Mouse (Mus musculus) hindbrain, embryonic 14.5 days (tissue): ENCODE results near the gene Olfr1238. TPM values are rescaled to one million over a fixed set of nuclear protein-coding genes. Genes with fewer than 3 reads are reported as not detected.

Experiments used
- ATAC-seq: fragments of 200-750 bp; cut with Nextera tagmentation; 2 replicates; pipeline ENCODE4 v1.8.0; 2017; ENCODE audit warnings: moderate number of reproducible peaks, mild to moderate bottlenecking, moderate TSS enrichment, moderate library complexity; ENCODE audit not compliant: low FRiP score
- DNase-seq: peaks from one replicate; pipeline ENCODE4 v3.0.0-alpha.2; 2015; ENCODE audit warnings: low spot score
- H3K27ac ChIP-seq: fragments of 300-500 bp; sonication (generic); 2 replicates; pipeline ENCODE4 v1.5.1; 2014; ENCODE audit warnings: mild to moderate bottlenecking, moderate library complexity
- H3K27me3 ChIP-seq: fragments of 300-500 bp; sonication (generic); 2 replicates; pipeline ENCODE4 v1.6.1; 2014; ENCODE audit warnings: mild to moderate bottlenecking, low read length, mixed read lengths; ENCODE audit not compliant: control insufficient read depth, insufficient read depth
- H3K36me3 ChIP-seq: fragments of 300-500 bp; sonication (generic); replicated peaks from 2 replicates; pipeline ENCODE4 v1.6.1; 2014; ENCODE audit not compliant: control insufficient read depth, insufficient read depth
- H3K4me1 ChIP-seq: fragments of 300-500 bp; sonication (generic); replicated peaks from 2 replicates; pipeline ENCODE4 v1.6.1; 2014; ENCODE audit warnings: antibody characterized with exemption, low read length, mixed read lengths; ENCODE audit not compliant: control insufficient read depth, insufficient read depth
- H3K4me2 ChIP-seq: fragments of 300-500 bp; sonication (generic); replicated peaks from 2 replicates; pipeline ENCODE4 v1.6.1; 2014; ENCODE audit warnings: mild to moderate bottlenecking, moderate library complexity
- H3K4me3 ChIP-seq: fragments of 300-500 bp; sonication (generic); replicated peaks from 2 replicates; pipeline ENCODE4 v1.5.1; 2014; ENCODE audit warnings: mild to moderate bottlenecking, low read length
- H3K9ac ChIP-seq: fragments of 300-500 bp; sonication (generic); 2 replicates; pipeline ENCODE4 v1.6.1; 2014
- H3K9me3 ChIP-seq: fragments of 300-500 bp; sonication (generic); 2 replicates; pipeline ENCODE4 v1.6.1; 2016; ENCODE audit warnings: low read length; ENCODE audit not compliant: control insufficient read depth
- WGBS: fragments of 180-500 bp; shearing (Covaris S2); extraction: QIAGEN DNeasy Blood & Tissue Kit; methylation state at CpG from one replicate; pipeline ENCODE4 v1.1.7; 2014; 5-methylcytosine and 5-hydroxymethylcytosine counted together
- polyA plus RNA-seq: library from polyadenylated mRNA; unstranded; fragments of >200 nt; fragmentation: Nextera tagmentation; extraction: Ambion mirVana; gene quantifications from 2 replicates; pipeline ENCODE4 v1.2.1, GENCODE M21; 2014

The Olfr1238 gene
- polyA plus RNA-seq = not detected in 2 replicates

- H3K9me3 ChIP-seq = no peaks in the 10 kb centered on the region
- H3K9ac ChIP-seq = no peak within 1 kb of the TSS
- no peak for ATAC-seq
- no peak within 1 kb of the TSS for H3K4me3 ChIP-seq
- no peak within 1 kb of the TSS for H3K27ac ChIP-seq
- no peak for DNase-seq
- 94% methylated on average over 2 of the region's 2 CpGs for WGBS
- H3K27me3 ChIP-seq = no peaks in the 10 kb centered on the region
- no peak within 1 kb of the TSS for H3K4me2 ChIP-seq
- no peaks in the 10 kb centered on the region for H3K36me3 ChIP-seq
- H3K4me1 ChIP-seq = no peaks in the 10 kb centered on the region
These were observed at the start of gene Olfr1238 for GRCm38 (mm10) chr2:89409576-89409975. Olfr1238 (minus strand) TSS chr2:89409676.

GRCm38 (mm10) chr2:89442900-89443299, 33.4 kb upstream of the Olfr1238 start, which contains the start of gene Olfr1240:
Olfr1240 (minus strand) TSS chr2:89443000.
- no peak for ATAC-seq
- Histone ChIP-seq H3K4me3 (no peak within 1 kb of the TSS), H3K4me2 (no peak within 1 kb of the TSS), H3K9ac (no peak within 1 kb of the TSS), H3K36me3 (no peaks in the 10 kb centered on the region), H3K27ac (no peak within 1 kb of the TSS), H3K27me3 (no peaks in the 10 kb centered on the region), H3K4me1 (no peaks in the 10 kb centered on the region), H3K9me3 (no peaks in the 10 kb centered on the region)
- WGBS = 92% methylated on average over 3 of the region's 3 CpGs
- DNase-seq = no peak

- DNase-seq = no peak
- no peaks in the 10 kb centered on the region for H3K4me1 ChIP-seq
- no peak within 1 kb of the TSS for H3K27ac ChIP-seq
- no peak within 1 kb of the TSS for H3K4me3 ChIP-seq
- H3K9me3 ChIP-seq = no peaks in the 10 kb centered on the region
- no peaks in the 10 kb centered on the region for H3K36me3 ChIP-seq
- no peak for ATAC-seq
- no peaks in the 10 kb centered on the region for H3K27me3 ChIP-seq
- 97% methylated on average over 2 of the region's 2 CpGs for WGBS
- H3K9ac ChIP-seq = no peak within 1 kb of the TSS
- no peak within 1 kb of the TSS for H3K4me2 ChIP-seq
These were observed 10.8 kb upstream of the Olfr1238 start, which contains the start of gene Olfr1239 for GRCm38 (mm10) chr2:89420307-89420706. Olfr1239 (minus strand) TSS chr2:89420407.

- no peak for DNase-seq
- no peak overlapping the region for H3K9ac ChIP-seq
- H3K27me3 ChIP-seq = no peaks in the 10 kb centered on the region
- 88% methylated on average over 1 of the region's 1 CpGs for WGBS
- no peak overlapping the region for H3K27ac ChIP-seq
- no peaks in the 10 kb centered on the region for H3K4me1 ChIP-seq
- no peak overlapping the region for H3K4me3 ChIP-seq
- no peaks in the 10 kb centered on the region for H3K9me3 ChIP-seq
- H3K4me2 ChIP-seq = no peak overlapping the region
- no peaks in the 10 kb centered on the region for H3K36me3 ChIP-seq
- no peak for ATAC-seq
These were observed 5.1 kb upstream of the Olfr1238 start for GRCm38 (mm10) chr2:89414557-89414956.

- Histone ChIP-seq H3K27me3 (no peaks in the 10 kb centered on the region), H3K36me3 (no peaks in the 10 kb centered on the region), H3K4me3 (no peak overlapping the region), H3K4me2 (no peak overlapping the region), H3K4me1 (no peaks in the 10 kb centered on the region), H3K9ac (no peak overlapping the region), H3K27ac (no peak overlapping the region), H3K9me3 (no peaks in the 10 kb centered on the region)
- no peak for DNase-seq
- 88% methylated on average over 1 of the region's 1 CpGs for WGBS
- no peak for ATAC-seq
These were observed 8.6 kb downstream of the Olfr1238 start for GRCm38 (mm10) chr2:89400882-89401281.

- no peak for DNase-seq
These were observed 44.7 kb downstream of the Olfr1238 start, which contains the start of gene Olfr1234 for GRCm38 (mm10) chr2:89364765-89365164. Olfr1234 (minus strand) TSS chr2:89364865.

More at GRCm38 (mm10) chr2:89364765-89365164, 44.7 kb downstream of the Olfr1238 start, which contains the start of gene Olfr1234:
- WGBS = 90% methylated on average over 4 of the region's 4 CpGs
- no peak within 1 kb of the TSS for H3K4me3 ChIP-seq
- H3K4me1 ChIP-seq = no peaks in the 10 kb centered on the region
- no peak within 1 kb of the TSS for H3K9ac ChIP-seq
- H3K9me3 ChIP-seq = no peaks in the 10 kb centered on the region
- H3K36me3 ChIP-seq = no peaks in the 10 kb centered on the region
- no peak within 1 kb of the TSS for H3K4me2 ChIP-seq
- H3K27ac ChIP-seq = no peak within 1 kb of the TSS
- ATAC-seq = no peak
- no peaks in the 10 kb centered on the region for H3K27me3 ChIP-seq

Other genes with a start within 250 kb of the Olfr1238 start
- not detected in 2 replicates for gene Olfr1224-ps1, start 245.6 kb downstream of the Olfr1238 start, polyA plus RNA-seq
- gene Olfr1225, start 235.0 kb downstream of the Olfr1238 start, polyA plus RNA-seq = not detected in 2 replicates
- gene Olfr1226, start 209.6 kb downstream of the Olfr1238 start, polyA plus RNA-seq = not detected in 2 replicates
- gene Olfr1228, start 155.6 kb downstream of the Olfr1238 start, polyA plus RNA-seq = not detected in 2 replicates
- gene Olfr1229, start 121.7 kb downstream of the Olfr1238 start, polyA plus RNA-seq = not detected in 2 replicates
- gene Olfr1230, start 112.4 kb downstream of the Olfr1238 start, polyA plus RNA-seq = not detected in 2 replicates
- not detected in 2 replicates for gene Olfr1231, start 102.6 kb downstream of the Olfr1238 start, polyA plus RNA-seq
- not detected in 2 replicates for gene Olfr1232, start 80.0 kb downstream of the Olfr1238 start, polyA plus RNA-seq
- not detected in 2 replicates for gene Olfr1233, start 67.3 kb downstream of the Olfr1238 start, polyA plus RNA-seq
- gene Olfr1234, start 44.8 kb downstream of the Olfr1238 start, polyA plus RNA-seq = not detected in 2 replicates
- gene Olfr1239, start 10.7 kb upstream of the Olfr1238 start, polyA plus RNA-seq = not detected in 2 replicates
- not detected in 2 replicates for gene Olfr1240, start 33.3 kb upstream of the Olfr1238 start, polyA plus RNA-seq
- gene Olfr1241, start 77.5 kb upstream of the Olfr1238 start, polyA plus RNA-seq = not detected in 2 replicates
- gene Olfr1242, start 88.7 kb upstream of the Olfr1238 start, polyA plus RNA-seq = not detected in 2 replicates
- gene Olfr1243, start 121.8 kb upstream of the Olfr1238 start, polyA plus RNA-seq = not detected in 2 replicates
- gene Olfr1245, start 168.8 kb upstream of the Olfr1238 start, polyA plus RNA-seq = not detected in 2 replicates
- gene Olfr1246, start 183.5 kb upstream of the Olfr1238 start, polyA plus RNA-seq = not detected in 2 replicates
- 0.04 TPM in 1 of 2 replicates, not detected in the other for gene Olfr1247, start 204.5 kb upstream of the Olfr1238 start, polyA plus RNA-seq
- not detected in 2 replicates for gene Olfr1248, start 208.6 kb upstream of the Olfr1238 start, polyA plus RNA-seq
- not detected in 2 replicates for gene Olfr1249, start 225.3 kb upstream of the Olfr1238 start, polyA plus RNA-seq